Mouse (Mus musculus): Measurements from ENCODE around the gene Eno2. TPM values are rescaled to one million over a fixed set of nuclear protein-coding genes. Genes with fewer than 3 reads are reported as not detected.

Gene Eno2
- total RNA-seq (2014; rRNA removed) = 130 and 148 TPM in 2 replicates
- polyA plus RNA-seq (2015; fragmentation: Nextera tagmentation; extraction: Ambion mirVana) = 88.5 and 113 TPM in 2 replicates

DNA sequence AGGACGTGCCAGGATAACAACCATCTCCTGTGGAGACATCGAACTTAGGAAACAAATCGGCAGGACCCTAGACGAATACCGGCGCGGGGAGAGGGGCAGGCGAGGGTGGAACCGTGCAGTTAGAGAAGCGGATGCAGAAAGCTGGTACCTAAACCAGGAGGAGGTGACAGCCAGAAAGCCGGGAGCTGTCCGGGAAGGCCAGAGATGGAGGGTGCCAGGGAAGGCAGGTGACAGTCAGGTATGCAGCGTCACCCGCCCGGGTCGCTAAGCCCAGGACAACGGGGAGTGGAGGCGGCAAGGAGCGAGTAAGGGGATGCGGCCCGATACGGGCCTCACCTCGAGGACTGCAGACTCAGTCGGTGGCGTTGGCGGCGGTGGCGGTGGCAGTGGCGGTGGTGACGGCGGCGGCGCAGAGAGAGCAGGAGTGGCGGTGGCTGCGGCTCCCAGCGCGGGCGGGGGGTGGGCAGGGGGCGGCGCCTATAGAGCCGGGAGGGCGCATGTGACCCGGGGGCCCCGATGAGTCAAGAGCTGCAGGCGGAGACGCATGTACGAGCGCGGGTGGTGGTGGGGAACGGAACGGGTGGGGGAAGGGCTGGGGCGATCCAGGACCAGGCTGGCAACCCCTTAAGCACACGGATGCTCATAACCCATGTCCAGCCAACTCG, at the start of gene Eno2:
Gene Eno2 (minus strand): TSS at position 573 of the 665 bp plus-strand sequence.
- peak; percentile 87 for DNase-seq
- Histone ChIP-seq H3K4me1 (ENCODE audit: insufficient read depth) (0 out of 2 replicates have a peak, but pooled peaks cover 5% of the 10 kb centered on the region), H3K36me3 (ENCODE audit: insufficient read depth) (no peaks in the 10 kb centered on the region; the same call in 1 of the 2 replicates), H3K27me3 (ENCODE audit: insufficient read depth, low read length) (no peaks in the 10 kb centered on the region), H3K9me3 (ENCODE audit: low read length) (no peaks in the 10 kb centered on the region), H3K4me2 (ENCODE audit: low read depth) (peak within 1 kb of the TSS; percentile 76), H3K27ac (ENCODE audit: low read depth, low read length) (peak within 1 kb of the TSS; percentile 47), H3K4me3 (ENCODE audit: low read depth, low read length) (peak within 1 kb of the TSS; percentile 54), H3K9ac (peak within 1 kb of the TSS; percentile 67)
- 1% methylated on average over 50 of the region's 54 CpGs for WGBS
- peak; percentile 94 for ATAC-seq
- TF ChIP-seq CTCF (IDR thresholded peaks at IDR 0.05; ENCODE audit: low read depth) = no peak

DNA sequence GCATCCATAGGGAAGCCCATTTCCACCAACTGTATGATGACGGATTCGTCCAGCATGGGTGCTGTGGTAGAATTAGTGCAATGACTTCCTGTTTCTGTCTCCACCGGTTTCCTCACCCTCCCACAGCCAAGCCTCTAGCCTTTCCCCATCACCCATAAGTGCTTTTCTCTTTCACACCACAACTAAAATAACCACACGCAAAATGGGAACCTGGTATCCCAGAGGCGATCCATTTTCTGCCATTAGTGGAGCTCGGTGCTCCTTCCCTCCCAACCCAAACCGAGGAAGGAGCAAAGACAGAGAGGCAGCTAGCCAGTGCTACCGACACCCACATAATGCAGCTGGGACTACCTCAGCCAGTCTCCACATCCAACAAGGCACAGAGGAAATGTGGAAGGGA, 48.5 kb upstream of the Eno2 start:
- peaks cover 74% of the 10 kb centered on the region for H3K36me3 ChIP-seq (ENCODE audit: insufficient read depth)
- WGBS = 92% methylated on average over 8 of the region's 8 CpGs
- H3K27ac ChIP-seq (ENCODE audit: low read depth, low read length) = no peak overlapping the region
- no peak for TF ChIP-seq CTCF (IDR thresholded peaks at IDR 0.05; ENCODE audit: low read depth)
- H3K4me1 ChIP-seq (ENCODE audit: insufficient read depth) = peaks cover 9% of the 10 kb centered on the region
- no peak overlapping the region for H3K4me2 ChIP-seq (ENCODE audit: low read depth)
- no peak overlapping the region for H3K4me3 ChIP-seq (ENCODE audit: low read depth, low read length)
- ATAC-seq = no peak
- no peaks in the 10 kb centered on the region for H3K27me3 ChIP-seq (ENCODE audit: insufficient read depth, low read length)
- H3K9me3 ChIP-seq (ENCODE audit: low read length) = no peaks in the 10 kb centered on the region
- H3K9ac ChIP-seq = no peak overlapping the region
- no peak for DNase-seq

DNA sequence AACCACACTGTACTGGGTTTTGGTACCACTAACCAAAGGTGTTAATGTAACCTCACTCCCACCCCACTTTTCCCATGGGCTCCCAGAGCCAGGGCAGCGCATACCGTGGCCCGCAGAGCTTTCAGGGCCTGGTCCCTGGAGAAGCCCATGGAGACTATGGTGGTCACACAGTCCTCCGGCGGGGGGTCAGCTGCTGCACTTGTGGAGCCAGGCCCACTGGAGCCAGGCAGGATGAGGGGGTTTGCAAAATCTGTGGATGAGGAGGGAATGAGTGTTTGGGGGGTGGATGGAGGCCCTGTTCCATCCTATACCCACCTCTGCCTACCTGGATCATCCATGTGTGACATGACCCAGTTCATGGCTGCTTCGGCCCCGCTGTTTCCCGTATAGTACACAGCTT, 48.1 kb upstream of the Eno2 start:
- WGBS = 94% methylated on average over 8 of the region's 8 CpGs
- no peak overlapping the region for H3K9ac ChIP-seq
- peaks cover 13% of the 10 kb centered on the region for H3K4me1 ChIP-seq (ENCODE audit: insufficient read depth)
- ATAC-seq (no peak), DNase-seq (no peak)
- TF ChIP-seq CTCF (IDR thresholded peaks at IDR 0.05; ENCODE audit: low read depth) = no peak
- no peaks in the 10 kb centered on the region for H3K9me3 ChIP-seq (ENCODE audit: low read length)
- peaks cover 70% of the 10 kb centered on the region for H3K36me3 ChIP-seq (ENCODE audit: insufficient read depth)
- H3K4me2 ChIP-seq (ENCODE audit: low read depth) = no peak overlapping the region
- H3K27me3 ChIP-seq (ENCODE audit: insufficient read depth, low read length) = no peaks in the 10 kb centered on the region
- no peak overlapping the region for H3K27ac ChIP-seq (ENCODE audit: low read depth, low read length)
- no peak overlapping the region for H3K4me3 ChIP-seq (ENCODE audit: low read depth, low read length)

DNA sequence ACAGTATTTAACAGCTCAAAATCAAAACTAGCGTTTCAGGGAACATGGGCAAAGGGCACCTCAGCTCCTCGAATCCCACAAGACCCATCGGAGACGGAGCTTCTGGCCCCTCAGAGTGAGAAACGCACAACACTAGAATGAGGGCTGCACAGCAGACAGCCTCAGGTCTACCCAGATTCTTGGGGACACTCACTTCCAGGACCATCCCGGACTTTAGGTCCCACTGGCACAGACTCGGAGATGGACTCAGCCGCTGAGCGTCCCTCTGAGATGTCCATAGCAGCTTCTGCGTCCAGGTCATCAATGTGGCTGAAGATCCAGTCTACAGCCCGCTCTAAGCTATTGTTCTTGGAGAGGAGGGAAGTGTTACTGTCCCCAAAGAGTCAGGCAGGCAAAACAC, 47.7 kb upstream of the Eno2 start:
- 96% methylated on average over 11 of the region's 11 CpGs for WGBS
- TF ChIP-seq CTCF (IDR thresholded peaks at IDR 0.05; ENCODE audit: low read depth) = no peak
- no peaks in the 10 kb centered on the region for H3K9me3 ChIP-seq (ENCODE audit: low read length)
- ATAC-seq (no peak), DNase-seq (no peak)
- no peak overlapping the region for H3K4me3 ChIP-seq (ENCODE audit: low read depth, low read length)
- peaks cover 68% of the 10 kb centered on the region for H3K36me3 ChIP-seq (ENCODE audit: insufficient read depth)
- H3K4me1 ChIP-seq (ENCODE audit: insufficient read depth) = peaks cover 17% of the 10 kb centered on the region
- H3K9ac ChIP-seq = no peak overlapping the region
- no peak overlapping the region for H3K4me2 ChIP-seq (ENCODE audit: low read depth)
- H3K27ac ChIP-seq (ENCODE audit: low read depth, low read length) = no peak overlapping the region
- H3K27me3 ChIP-seq (ENCODE audit: insufficient read depth, low read length) = no peaks in the 10 kb centered on the region

DNA sequence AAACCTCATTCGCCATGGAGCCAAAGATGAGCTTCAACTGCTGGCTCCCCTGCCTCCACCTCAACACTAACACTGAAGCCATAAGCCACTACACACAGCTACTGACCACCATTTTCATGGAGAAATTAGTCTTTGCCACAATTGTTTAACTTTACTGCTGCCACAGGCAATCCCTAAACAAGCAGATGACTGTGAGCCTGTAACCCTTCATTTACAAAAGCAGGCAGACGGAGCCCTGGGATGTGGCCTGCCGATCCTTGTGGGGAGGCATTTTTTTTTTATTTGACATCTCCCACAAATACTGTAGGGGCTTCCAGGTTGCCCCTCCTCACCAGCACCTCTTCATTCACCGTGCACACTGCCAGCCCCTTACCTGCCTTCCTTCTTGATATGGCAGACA, 47.1 kb upstream of the Eno2 start:
- H3K9ac ChIP-seq = no peak overlapping the region
- no peak overlapping the region for H3K4me2 ChIP-seq (ENCODE audit: low read depth)
- peaks cover 68% of the 10 kb centered on the region for H3K36me3 ChIP-seq (ENCODE audit: insufficient read depth)
- no peaks in the 10 kb centered on the region for H3K27me3 ChIP-seq (ENCODE audit: insufficient read depth, low read length)
- no peak overlapping the region for H3K4me3 ChIP-seq (ENCODE audit: low read depth, low read length)
- DNase-seq = no peak
- no peaks in the 10 kb centered on the region for H3K9me3 ChIP-seq (ENCODE audit: low read length)
- no peak for ATAC-seq
- TF ChIP-seq CTCF (IDR thresholded peaks at IDR 0.05; ENCODE audit: low read depth) = no peak
- 86% methylated on average over 4 of the region's 4 CpGs for WGBS
- H3K4me1 ChIP-seq (ENCODE audit: insufficient read depth) = peaks cover 17% of the 10 kb centered on the region
- H3K27ac ChIP-seq (ENCODE audit: low read depth, low read length) = no peak overlapping the region

DNA sequence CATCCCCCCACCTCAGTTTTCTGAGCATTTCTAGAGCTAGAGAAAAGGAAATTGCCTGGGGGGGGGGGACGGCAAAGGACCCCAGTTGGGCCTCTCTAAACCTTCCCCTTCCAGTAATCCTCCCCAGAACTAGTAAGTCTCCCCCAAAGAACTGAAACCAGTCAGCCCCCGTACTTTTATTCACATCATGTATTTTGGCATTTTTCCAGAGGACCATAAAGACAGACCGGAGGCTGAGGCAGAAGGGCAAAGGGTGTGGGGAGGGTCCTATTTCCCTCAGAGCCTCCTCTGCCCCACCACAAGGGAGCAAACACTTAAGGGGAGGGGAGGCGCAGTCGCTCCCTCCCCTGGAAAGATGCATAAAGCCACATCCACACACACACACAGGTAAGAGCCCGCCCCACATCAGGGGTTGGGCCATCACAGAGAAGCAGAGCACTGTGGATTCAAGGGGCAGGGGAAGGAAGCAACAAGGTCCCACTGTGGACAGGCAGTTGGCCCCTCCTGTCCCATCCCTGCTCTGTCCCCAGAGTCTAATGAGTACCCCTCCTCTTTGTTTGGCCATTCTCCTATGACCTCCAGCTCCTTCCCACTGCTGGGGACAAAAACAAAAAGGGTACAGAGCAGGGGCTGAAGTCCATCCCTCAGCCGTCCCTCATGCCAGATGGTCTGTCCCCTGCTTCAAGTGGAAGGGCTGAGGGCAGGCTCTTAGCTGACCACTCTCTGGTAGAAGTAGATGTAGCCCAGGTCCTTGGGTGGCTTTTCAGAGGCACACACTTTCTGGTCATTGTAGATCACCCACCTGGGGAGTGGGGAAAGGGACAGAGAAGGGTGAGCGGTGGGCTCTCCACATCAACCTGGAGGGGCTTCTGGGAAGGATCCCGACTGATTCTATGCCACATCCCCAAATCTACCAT, 45.6 kb upstream of the Eno2 start:
- Histone ChIP-seq H3K27me3 (ENCODE audit: insufficient read depth, low read length) (no peaks in the 10 kb centered on the region), H3K4me2 (ENCODE audit: low read depth) (no peak overlapping the region), H3K27ac (ENCODE audit: low read depth, low read length) (no peak overlapping the region), H3K36me3 (ENCODE audit: insufficient read depth) (peaks cover 59% of the 10 kb centered on the region), H3K9me3 (ENCODE audit: low read length) (no peaks in the 10 kb centered on the region), H3K4me3 (ENCODE audit: low read depth, low read length) (no peak overlapping the region), H3K9ac (no peak overlapping the region), H3K4me1 (ENCODE audit: insufficient read depth) (peaks cover 17% of the 10 kb centered on the region)
- TF ChIP-seq CTCF (IDR thresholded peaks at IDR 0.05; ENCODE audit: low read depth) = no peak
- WGBS = 60% methylated on average over 9 of the region's 9 CpGs
- ATAC-seq = no peak
- no peak for DNase-seq

DNA sequence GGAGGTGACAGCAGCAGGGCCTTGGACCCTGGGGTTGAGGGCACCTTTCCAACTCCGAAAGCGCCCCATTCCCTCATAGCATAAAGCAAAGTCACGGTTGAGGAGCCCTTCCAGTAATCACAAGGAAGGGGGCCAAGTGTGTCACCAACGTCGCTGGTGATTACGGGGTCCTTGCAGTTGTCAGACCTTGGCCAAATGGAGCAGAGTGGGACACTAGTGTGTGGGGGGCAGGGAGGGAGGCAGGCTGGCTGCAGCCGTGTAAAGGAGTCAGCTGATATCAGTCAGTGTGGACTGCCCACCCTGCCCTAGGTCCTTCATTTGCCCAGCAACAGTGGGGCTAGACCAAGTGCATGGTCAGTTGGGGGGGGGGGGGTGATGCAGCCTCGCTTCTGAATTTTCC, 45.0 kb upstream of the Eno2 start:
- H3K9me3 ChIP-seq (ENCODE audit: low read length) = no peaks in the 10 kb centered on the region
- peak overlapping the region; percentile 57 for H3K4me3 ChIP-seq (ENCODE audit: low read depth, low read length)
- no peak for TF ChIP-seq CTCF (IDR thresholded peaks at IDR 0.05; ENCODE audit: low read depth)
- H3K9ac ChIP-seq = peak overlapping the region; percentile 73; the same call in 1 of the 2 replicates
- H3K4me1 ChIP-seq (ENCODE audit: insufficient read depth) = peaks cover 20% of the 10 kb centered on the region
- DNase-seq (no peak), ATAC-seq (peak; percentile 34)
- H3K27ac ChIP-seq (ENCODE audit: low read depth, low read length) = peak overlapping the region; percentile 79; the same call in 1 of the 2 replicates
- no peaks in the 10 kb centered on the region for H3K27me3 ChIP-seq (ENCODE audit: insufficient read depth, low read length)
- peak overlapping the region; percentile 90 for H3K4me2 ChIP-seq (ENCODE audit: low read depth)
- H3K36me3 ChIP-seq (ENCODE audit: insufficient read depth) = peaks cover 53% of the 10 kb centered on the region
- 39% methylated on average over 8 of the region's 8 CpGs for WGBS
